Mouse (Mus musculus): ENCODE results near the gene Tmem132d.

- no peak for TF ChIP-seq MYOD1 (IDR thresholded peaks at IDR 0.05; ENCODE audit: control insufficient read depth, insufficient read length, low read depth)
- no peak for TF ChIP-seq CEBPB (IDR thresholded peaks at IDR 0.05; ENCODE audit: low read depth)
- TF ChIP-seq CTCF (IDR thresholded peaks at IDR 0.05; ENCODE audit: control insufficient read depth, insufficient read depth, insufficient read length): no peak
- TF ChIP-seq USF1 (IDR thresholded peaks at IDR 0.05; ENCODE audit: low read depth): no peak
- TF ChIP-seq MYOG (IDR thresholded peaks at IDR 0.05; ENCODE audit: control insufficient read depth, extremely low read depth, insufficient read length): no peak
- TF ChIP-seq FOSL1 (IDR thresholded peaks at IDR 0.05; ENCODE audit: insufficient read depth, low read length, poor library complexity, severe bottlenecking): no peak
- no peak for TF ChIP-seq MAX (IDR thresholded peaks at IDR 0.05)
Observed at GRCm38 (mm10) chr5:128460605-128461004, 27.7 kb upstream of the Tmem132d start.
